Comparison of ENCODE assay signal across 10 mouse cellular contexts in the genomic region with DNA sequence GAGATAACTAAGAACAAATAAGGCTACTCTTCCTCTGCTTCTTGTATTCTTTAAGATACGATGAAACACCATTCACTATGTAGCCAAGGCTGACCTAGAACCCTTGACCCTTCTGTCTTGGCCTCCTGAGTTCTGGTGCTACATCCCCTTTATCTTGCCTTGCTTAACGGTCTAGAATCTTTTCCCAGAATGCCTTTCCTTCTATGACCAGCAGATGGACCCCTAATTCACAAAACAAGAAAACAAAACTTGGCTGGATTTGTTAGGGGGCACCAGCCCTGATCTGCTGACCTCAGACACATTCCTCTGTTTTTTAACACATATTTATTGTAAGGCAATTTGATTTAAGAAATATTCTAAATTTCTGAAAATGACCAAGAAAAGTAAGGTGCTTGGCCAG. TPM values are rescaled to one million over a fixed set of nuclear protein-coding genes. Genes with fewer than 3 reads are reported as not detected.
DNase-seq lines count a peak whose midpoint lies in the region; ATAC-seq lines count a peak whose summit lies in the region.
"Had no signal": no experiment of that assay in that cellular context is flagged by ENCODE, and none has a peak within 500 bp of the region (broad histone marks: within the 10 kb centered on the region; RNA-seq: fewer than 3 reads in every experiment).

No protein-coding gene starts in this region.

- no peak overlapping the region for H3K9ac ChIP-seq in hindbrain, embryonic 11.5 days (ENCODE audit: low read depth, low read length)

- 29% methylated on average over 2 of the region's 2 CpGs for WGBS in hindbrain, embryonic 11.5 days
- WGBS in hindbrain, embryonic 10.5 days: 27% methylated on average over 2 of the region's 2 CpGs
- 33% methylated on average over 2 of the region's 2 CpGs for WGBS in embryonic facial prominence, embryonic 10.5 days

- H3K4me2 ChIP-seq in hindbrain, embryonic 11.5 days (replicated peaks; ENCODE audit: low read depth, low read length): no peak overlapping the region

- H3K27me3 ChIP-seq in hindbrain, embryonic 11.5 days (ENCODE audit: control insufficient read depth, insufficient read depth, low read length): no peaks in the 10 kb centered on the region
- peaks cover 24% of the 10 kb centered on the region for H3K27me3 ChIP-seq in hindbrain, embryonic 10.5 days (ENCODE audit: insufficient read depth, poor library complexity, severe bottlenecking)
- peaks cover 29% of the 10 kb centered on the region for H3K27me3 ChIP-seq in embryonic facial prominence, embryonic 10.5 days (replicated peaks; ENCODE audit: low read depth, poor library complexity, severe bottlenecking)

- H3K9me3 ChIP-seq in hindbrain, embryonic 11.5 days (ENCODE audit: control insufficient read depth, low read length): no peaks in the 10 kb centered on the region
- H3K9me3 ChIP-seq in hindbrain, embryonic 10.5 days: no peaks in the 10 kb centered on the region
- no peaks in the 10 kb centered on the region for H3K9me3 ChIP-seq in embryonic facial prominence, embryonic 10.5 days

- H3K4me1 ChIP-seq in hindbrain, embryonic 11.5 days (replicated peaks; ENCODE audit: control insufficient read depth, insufficient read depth, low read length): peaks cover 2% of the 10 kb centered on the region; the same call in 1 of the 2 replicates
- H3K4me1 ChIP-seq in hindbrain, embryonic 10.5 days (replicated peaks): peaks cover 22% of the 10 kb centered on the region
- peaks cover 32% of the 10 kb centered on the region for H3K4me1 ChIP-seq in embryonic facial prominence, embryonic 10.5 days

- H3K36me3 ChIP-seq in hindbrain, embryonic 11.5 days (ENCODE audit: control insufficient read depth, insufficient read depth, low read length): no peaks in the 10 kb centered on the region
- no peaks in the 10 kb centered on the region for H3K36me3 ChIP-seq in hindbrain, embryonic 10.5 days
- no peaks in the 10 kb centered on the region for H3K36me3 ChIP-seq in embryonic facial prominence, embryonic 10.5 days (replicated peaks)

- no peak overlapping the region for H3K4me3 ChIP-seq in hindbrain, embryonic 11.5 days (ENCODE audit: low read depth, low read length)
- no peak overlapping the region for H3K4me3 ChIP-seq in hindbrain, embryonic 10.5 days
- no peak overlapping the region for H3K4me3 ChIP-seq in embryonic facial prominence, embryonic 10.5 days

- DNase-seq in hindbrain, embryonic 11.5 days (ENCODE audit: low spot score): peak; percentile 70
- no peak for DNase-seq in hindbrain, embryonic 10.5 days (ENCODE audit: low spot score)
- peak; percentile 45 for DNase-seq in thymus, postnatal 0 days (ENCODE audit: low spot score)
- DNase-seq in thymus, postnatal 4 days: no peak
- DNase-seq in embryonic facial prominence, embryonic 10.5 days (ENCODE audit: low spot score): peak; percentile 29
- no peak for DNase-seq in urinary bladder, adult 18-20 months (ENCODE audit: low spot score in 2 of 2)

- no peak overlapping the region for H3K27ac ChIP-seq in hindbrain, embryonic 11.5 days (ENCODE audit: low read depth, low read length)
- no peak overlapping the region for H3K27ac ChIP-seq in hindbrain, embryonic 10.5 days
- H3K27ac ChIP-seq in embryonic facial prominence, embryonic 10.5 days (replicated peaks): no peak overlapping the region

- ATAC-seq in hindbrain, embryonic 11.5 days (ENCODE audit: low FRiP score): no peak
- 0 out of 2 replicates have a peak, but pooled peaks have one; percentile 51 for ATAC-seq in monocyte, adult 5-6 weeks (replicated peaks; ENCODE audit: insufficient number of reproducible peaks, low FRiP score, low TSS enrichment, poor library complexity, severe bottlenecking)
- ATAC-seq in frontal cortex, adult (ENCODE audit: low TSS enrichment): no peak

RNA-seq across cellular contexts. Expression of a gene that starts 1.9 kb away (rescaled TPM):
- polyA plus RNA-seq in hindbrain, embryonic 11.5 days (2014; fragmentation: Nextera tagmentation; extraction: Ambion mirVana): 0.36 TPM in 1 of 2 replicates, not detected in the other
- polyA plus RNA-seq in hindbrain, embryonic 10.5 days (2016; fragmentation: Nextera tagmentation; extraction: Ambion mirVana): 0.34 TPM in 1 of 2 replicates, not detected in the other
- 11.6 and 13.7 TPM in 2 replicates for polyA plus RNA-seq in thymus, postnatal 0 days (2015; fragmentation: Nextera tagmentation; extraction: Ambion mirVana)
- not detected in 2 replicates for polyA plus RNA-seq in embryonic facial prominence, embryonic 10.5 days (2016; fragmentation: Nextera tagmentation; extraction: Ambion mirVana)
- total RNA-seq in monocyte, adult 5-6 weeks (2017): not detected in 3 replicates
- total RNA-seq: layer of hippocampus, postnatal 25 days; neutrophil, adult 5-6 weeks had no signal

RNA-seq across cellular contexts. Expression of a gene that starts 2.6 kb away (rescaled TPM):
- polyA plus RNA-seq in hindbrain, embryonic 11.5 days (2014; fragmentation: Nextera tagmentation; extraction: Ambion mirVana): 0.14 and 0.45 TPM in 2 replicates
- 0.35 and 0.47 TPM in 2 replicates for polyA plus RNA-seq in hindbrain, embryonic 10.5 days (2016; fragmentation: Nextera tagmentation; extraction: Ambion mirVana)
- polyA plus RNA-seq in thymus, postnatal 0 days (2015; fragmentation: Nextera tagmentation; extraction: Ambion mirVana): 0.31 TPM in 1 of 2 replicates, not detected in the other
- 0.43 and 0.44 TPM in 2 replicates for polyA plus RNA-seq in embryonic facial prominence, embryonic 10.5 days (2016; fragmentation: Nextera tagmentation; extraction: Ambion mirVana)
- total RNA-seq in monocyte, adult 5-6 weeks (2017): not detected in 3 replicates
- total RNA-seq: layer of hippocampus, postnatal 25 days; neutrophil, adult 5-6 weeks had no signal

RNA-seq across cellular contexts. Expression of a gene that starts 8.8 kb away (rescaled TPM):
- 895 and 918 TPM in 2 replicates for polyA plus RNA-seq in hindbrain, embryonic 11.5 days (2014; fragmentation: Nextera tagmentation; extraction: Ambion mirVana)
- 1,108 and 1,160 TPM in 2 replicates for polyA plus RNA-seq in hindbrain, embryonic 10.5 days (2016; fragmentation: Nextera tagmentation; extraction: Ambion mirVana)
- polyA plus RNA-seq in thymus, postnatal 0 days (2015; fragmentation: Nextera tagmentation; extraction: Ambion mirVana): 741 and 749 TPM in 2 replicates
- polyA plus RNA-seq in embryonic facial prominence, embryonic 10.5 days (2016; fragmentation: Nextera tagmentation; extraction: Ambion mirVana): 1,123 and 1,132 TPM in 2 replicates
- total RNA-seq in monocyte, adult 5-6 weeks (2017): 181 to 224 TPM (median 209 TPM) in 3 replicates

RNA-seq across cellular contexts. Expression of a gene that starts 11.3 kb away (rescaled TPM):
- polyA plus RNA-seq in hindbrain, embryonic 11.5 days (2014; fragmentation: Nextera tagmentation; extraction: Ambion mirVana): 0.45 TPM in 1 of 2 replicates, not detected in the other
- 0.52 TPM in 1 of 2 replicates, not detected in the other for polyA plus RNA-seq in hindbrain, embryonic 10.5 days (2016; fragmentation: Nextera tagmentation; extraction: Ambion mirVana)
- polyA plus RNA-seq in thymus, postnatal 0 days (2015; fragmentation: Nextera tagmentation; extraction: Ambion mirVana): 8.9 and 9.3 TPM in 2 replicates
- polyA plus RNA-seq in embryonic facial prominence, embryonic 10.5 days (2016; fragmentation: Nextera tagmentation; extraction: Ambion mirVana): 0.35 and 0.77 TPM in 2 replicates
- total RNA-seq in monocyte, adult 5-6 weeks (2017): not detected in 3 replicates
- total RNA-seq: neutrophil, adult 5-6 weeks had no signal

RNA-seq across cellular contexts. Expression of a gene that starts 16.4 kb away (rescaled TPM):
- polyA plus RNA-seq in hindbrain, embryonic 11.5 days (2014; fragmentation: Nextera tagmentation; extraction: Ambion mirVana): not detected in 2 replicates
- not detected in 2 replicates for polyA plus RNA-seq in hindbrain, embryonic 10.5 days (2016; fragmentation: Nextera tagmentation; extraction: Ambion mirVana)
- not detected in 2 replicates for polyA plus RNA-seq in thymus, postnatal 0 days (2015; fragmentation: Nextera tagmentation; extraction: Ambion mirVana)
- polyA plus RNA-seq in embryonic facial prominence, embryonic 10.5 days (2016; fragmentation: Nextera tagmentation; extraction: Ambion mirVana): not detected in 2 replicates
- total RNA-seq in monocyte, adult 5-6 weeks (2017): not detected in 3 replicates
- total RNA-seq: layer of hippocampus, postnatal 25 days; neutrophil, adult 5-6 weeks had no signal

Comparison
In these comparisons a context has a peak if more than half of its experiments do, and no peak if none do; other contexts are left out.
1. DNase-seq: peak in hindbrain, embryonic 11.5 days (single experiment), thymus, postnatal 0 days (single experiment) and embryonic facial prominence, embryonic 10.5 days (single experiment); none in hindbrain, embryonic 10.5 days (single experiment), thymus, postnatal 4 days (single experiment) and urinary bladder, adult 18-20 months (0 of 2).